Mouse (Mus musculus): ENCODE results near the gene Sap30.
"Not testable (repeated sequence)": the region's sequence is repeated elsewhere in the genome, so short reads cannot be mapped to it uniquely, and the experiment has no call there.

The Sap30 gene

DNA sequence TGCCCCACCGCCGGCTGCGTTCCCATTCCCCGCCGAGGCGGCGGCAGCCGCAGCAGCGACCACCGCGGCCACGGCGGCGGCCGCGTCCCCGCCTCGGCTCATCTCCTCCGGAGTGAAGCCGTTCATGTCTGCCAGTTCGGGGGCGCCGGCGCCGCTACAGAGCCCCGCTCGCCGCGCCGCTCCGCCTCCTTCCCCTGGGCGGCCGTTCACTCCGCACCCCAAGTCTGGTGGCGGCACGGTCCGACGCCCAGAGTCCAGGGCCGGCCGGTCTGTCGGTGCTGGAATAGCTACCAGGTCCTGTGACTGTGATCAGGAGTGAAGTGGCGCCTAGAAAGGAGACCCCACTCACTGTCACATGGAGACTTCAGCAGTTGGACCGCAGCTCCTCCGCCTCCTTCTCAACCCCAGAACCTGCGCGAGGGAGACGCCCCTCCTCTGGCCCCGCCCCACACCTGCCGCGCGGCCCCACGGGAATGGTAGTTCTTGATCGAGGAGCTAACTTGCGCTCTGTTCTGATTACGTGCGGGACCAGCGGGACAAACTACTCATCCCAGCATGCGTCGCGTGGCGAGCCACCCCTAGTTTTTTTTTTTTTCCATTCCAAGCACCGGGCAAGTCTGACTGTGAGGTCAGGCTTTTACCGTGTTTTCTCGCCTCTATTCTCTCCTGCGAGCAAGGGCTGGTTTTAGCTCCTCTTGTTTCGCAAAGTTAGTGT lies at the start of gene Sap30:
Gene Sap30 (minus strand): TSS at position 420 of the 715 bp plus-strand sequence.
- peak; percentile 98 for DNase-seq

GRCm38 (mm10) chr8:57536167-57536566 lies 48.5 kb upstream of the Sap30 start:
- DNase-seq: no peak

- no peak for DNase-seq
These were observed 46.8 kb upstream of the Sap30 start for GRCm38 (mm10) chr8:57534495-57534894.

DNA sequence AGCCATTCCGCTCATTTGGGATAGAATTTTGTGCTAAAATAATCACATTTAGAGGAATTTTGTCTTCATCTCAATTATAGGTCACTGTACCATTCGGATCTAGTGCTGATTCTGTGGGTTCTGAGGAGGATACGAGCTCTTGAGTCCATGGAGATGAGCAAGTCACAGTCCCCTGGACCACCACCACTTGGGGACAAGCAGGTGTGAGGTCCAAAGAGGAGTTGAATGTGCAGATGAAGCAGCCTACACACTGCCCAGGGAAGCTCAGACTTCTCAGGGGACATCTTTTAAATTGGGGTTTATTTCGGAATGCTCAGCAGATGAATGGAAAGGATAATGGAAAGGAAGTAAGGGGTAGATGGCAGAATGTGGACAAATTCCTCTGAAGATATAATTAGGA lies 45.4 kb upstream of the Sap30 start:
- DNase-seq: no peak

DNA sequence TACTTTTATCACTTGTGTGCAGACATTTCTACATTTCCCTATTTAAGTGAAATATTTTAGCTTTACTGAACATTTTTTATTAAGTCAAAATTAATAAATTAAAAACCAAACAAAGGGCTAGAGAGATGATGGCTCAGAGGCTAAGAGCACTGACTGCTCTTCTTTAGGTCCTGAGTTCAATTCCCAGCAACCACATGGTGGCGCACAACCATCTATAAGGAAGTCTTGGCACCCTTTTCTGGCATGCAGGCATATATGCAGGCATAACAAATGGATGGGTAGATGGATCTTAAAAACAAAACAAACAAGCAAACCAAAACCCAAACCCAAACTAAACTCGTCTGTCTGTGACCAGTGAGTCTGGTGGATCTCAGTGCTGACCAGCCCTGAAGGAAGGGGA lies 44.6 kb upstream of the Sap30 start:
- DNase-seq: peak; percentile 56

- peak; percentile 86 for DNase-seq
These were observed 43.1 kb upstream of the Sap30 start for GRCm38 (mm10) chr8:57530666-57531349.

DNA sequence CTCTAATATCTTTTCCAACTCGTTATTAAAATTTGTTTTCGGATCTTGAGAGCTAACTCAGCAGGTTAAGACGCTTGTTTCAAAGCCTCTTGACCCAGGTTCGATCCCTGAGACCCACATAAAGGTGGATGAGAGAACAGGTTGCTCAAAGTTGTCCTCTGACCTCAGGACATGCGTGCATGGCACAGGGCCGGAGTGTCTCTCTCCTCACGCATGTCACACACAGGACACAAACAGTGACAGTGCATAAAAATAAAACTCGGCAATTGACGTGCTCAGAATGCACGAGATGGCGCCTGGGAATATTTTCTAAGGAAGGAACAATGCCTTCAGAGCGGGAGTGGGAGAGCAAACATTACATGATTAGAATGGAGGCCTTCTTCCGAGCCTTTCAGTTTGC lies 42.6 kb upstream of the Sap30 start:
- no peak for DNase-seq

DNA sequence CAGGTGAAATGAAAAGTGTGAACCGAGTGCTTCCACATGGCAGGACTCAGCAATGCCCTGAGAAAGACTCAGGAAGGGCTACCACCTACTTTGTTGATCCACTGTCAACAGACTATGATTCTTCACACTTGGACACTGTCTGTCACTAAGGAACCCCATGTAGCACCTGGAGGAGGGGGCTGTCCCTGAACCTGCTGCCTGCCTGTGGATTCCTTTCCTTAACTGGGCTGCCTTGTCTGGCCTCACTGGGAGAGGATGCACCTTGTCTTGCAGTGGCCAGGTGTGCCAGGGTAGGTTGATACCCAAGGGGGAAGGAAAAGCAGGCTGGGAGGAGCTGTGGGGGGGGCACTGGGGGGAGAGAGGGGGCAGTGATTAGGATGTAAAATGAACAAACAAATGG lies 40.4 kb upstream of the Sap30 start:
- DNase-seq: no peak

- DNase-seq: no peak
These were observed 32.6 kb upstream of the Sap30 start for GRCm38 (mm10) chr8:57520186-57520786.

DNA sequence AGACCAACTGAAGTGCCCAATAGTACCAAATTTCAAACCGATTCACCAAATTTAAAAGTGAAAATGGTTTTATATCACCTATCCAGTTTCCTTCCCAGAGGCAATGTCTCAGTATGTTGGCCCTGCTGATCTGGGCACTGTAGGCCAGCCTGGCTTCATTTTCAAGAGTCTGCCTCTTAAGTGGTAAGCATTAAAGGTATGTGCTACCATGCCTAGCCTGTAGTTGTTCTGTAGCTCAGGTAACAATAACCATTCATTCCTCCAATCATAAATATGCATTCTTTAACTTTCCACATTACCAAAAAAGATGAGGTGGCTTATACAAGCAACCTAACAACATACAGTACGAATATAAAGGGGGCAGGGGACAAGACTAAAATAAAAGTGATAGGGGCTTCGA lies 30.1 kb upstream of the Sap30 start:
- DNase-seq: no peak

GRCm38 (mm10) chr8:57516685-57517084 lies 29.0 kb upstream of the Sap30 start:
- DNase-seq: not testable (repeated sequence)

GRCm38 (mm10) chr8:57513178-57513661 lies 25.6 kb upstream of the Sap30 start:
- DNase-seq: not testable (repeated sequence)

DNA sequence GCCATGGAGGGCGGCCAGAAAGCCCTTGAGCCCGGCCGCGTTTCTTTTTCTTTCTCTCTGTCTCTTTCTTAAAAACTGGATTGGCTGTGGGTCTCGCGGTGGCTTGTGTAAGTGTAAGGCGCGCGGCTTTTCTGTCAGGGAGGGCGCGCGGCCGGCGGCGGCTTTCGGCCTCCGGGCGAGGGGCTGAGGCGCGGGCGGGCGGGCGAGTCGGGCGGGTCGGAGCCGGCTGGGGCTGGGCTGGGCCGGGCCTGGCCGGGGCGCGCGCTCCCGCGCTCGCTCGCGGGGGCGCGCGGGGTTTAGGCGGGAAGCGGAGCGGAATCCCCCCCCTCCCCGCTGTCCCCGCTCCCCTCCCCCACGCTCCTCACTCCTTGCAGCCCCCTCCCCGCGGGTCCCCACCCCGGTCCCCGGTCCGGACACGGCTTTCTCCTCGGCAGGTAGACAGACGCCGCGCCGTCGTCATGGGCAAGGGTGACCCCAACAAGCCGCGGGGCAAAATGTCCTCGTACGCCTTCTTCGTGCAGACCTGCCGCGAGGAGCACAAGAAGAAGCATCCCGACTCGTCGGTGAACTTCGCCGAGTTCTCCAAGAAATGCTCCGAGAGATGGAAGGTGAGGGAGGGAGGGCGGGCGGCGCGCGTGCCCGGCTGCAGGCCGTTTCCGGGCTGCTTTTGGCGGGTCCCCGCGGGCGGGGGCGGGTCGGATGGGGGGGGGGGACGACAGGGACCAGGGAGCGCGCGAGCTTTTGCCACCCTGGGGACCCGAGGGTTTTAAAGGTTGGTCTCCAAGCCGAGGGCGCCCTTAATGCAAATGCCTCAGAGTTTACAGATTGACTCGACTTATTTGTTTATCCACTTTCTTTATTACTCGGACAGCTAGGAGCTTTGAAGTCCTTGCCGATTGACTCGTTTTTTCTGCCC lies 24.7 kb upstream of the Sap30 start:
- peak; percentile 73 for DNase-seq

DNA sequence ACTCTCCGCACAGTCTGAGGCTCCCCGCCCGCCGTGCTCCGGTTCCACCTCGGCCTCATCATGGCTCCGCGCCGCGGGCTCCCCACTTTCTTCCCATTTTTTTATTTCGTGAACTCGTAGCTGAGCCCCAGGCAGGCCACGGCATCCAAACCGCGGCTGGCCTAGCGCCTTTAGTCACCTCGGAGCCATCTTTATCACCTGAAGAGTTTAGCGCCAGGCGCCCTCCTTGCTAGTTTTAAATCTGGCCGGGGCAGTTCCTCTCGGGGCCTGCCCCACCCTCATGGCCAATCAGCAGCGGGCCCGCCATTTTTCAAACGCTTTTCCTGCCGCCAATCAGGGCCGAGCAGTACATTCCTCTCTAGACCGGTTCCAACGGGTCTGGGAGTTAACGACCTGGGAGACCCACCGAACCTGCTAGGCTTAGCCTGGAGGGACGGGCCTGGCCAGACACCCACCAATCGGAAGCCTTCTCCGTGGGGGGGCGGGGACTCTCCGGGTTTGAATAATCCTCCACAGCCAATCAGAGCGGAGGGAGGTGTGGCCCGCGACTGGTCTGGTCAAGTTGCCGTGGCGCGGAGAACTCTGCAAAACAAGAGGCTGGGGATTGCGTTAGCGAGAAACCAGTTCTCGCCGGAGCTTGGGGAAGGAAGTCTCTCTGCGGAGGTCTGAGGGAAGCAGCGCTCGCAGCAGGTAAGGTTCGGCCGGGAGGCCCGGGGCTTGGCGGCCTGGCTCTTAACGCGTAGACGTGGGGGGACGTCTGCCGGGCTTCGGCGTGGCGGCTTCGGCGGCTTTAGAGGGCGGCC lies 23.9 kb upstream of the Sap30 start, which contains the start of gene Hmgb2:
Gene Hmgb2 (plus strand): TSS at position 592 of the 803 bp plus-strand sequence.
- DNase-seq: peak; percentile 99

DNA sequence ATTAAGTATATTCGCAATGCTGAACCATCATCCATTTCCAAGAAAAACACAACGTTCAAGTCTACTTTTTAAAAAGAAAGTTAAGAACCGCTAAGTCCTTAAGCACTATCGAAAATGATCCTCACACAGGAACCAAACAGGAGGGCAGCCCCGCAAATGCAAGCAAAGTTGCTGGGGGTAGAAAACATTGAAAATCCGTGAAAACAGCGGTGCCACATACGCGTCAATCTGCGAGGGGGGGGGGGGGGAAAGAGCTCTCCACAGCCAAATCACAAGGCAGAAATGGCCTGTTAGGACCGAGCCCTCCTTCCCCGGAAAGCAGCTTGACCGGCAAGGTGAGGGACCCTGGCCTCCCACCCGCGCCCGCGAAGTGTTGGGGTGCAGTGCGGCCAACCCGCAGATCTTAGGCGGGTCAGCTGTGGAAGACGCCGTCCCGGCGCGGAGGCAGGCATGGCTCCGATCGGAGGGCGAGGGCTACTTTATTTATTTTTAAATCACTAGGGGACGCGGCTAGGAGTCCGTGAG lies 23.2 kb upstream of the Sap30 start:
- no peak for DNase-seq

DNA sequence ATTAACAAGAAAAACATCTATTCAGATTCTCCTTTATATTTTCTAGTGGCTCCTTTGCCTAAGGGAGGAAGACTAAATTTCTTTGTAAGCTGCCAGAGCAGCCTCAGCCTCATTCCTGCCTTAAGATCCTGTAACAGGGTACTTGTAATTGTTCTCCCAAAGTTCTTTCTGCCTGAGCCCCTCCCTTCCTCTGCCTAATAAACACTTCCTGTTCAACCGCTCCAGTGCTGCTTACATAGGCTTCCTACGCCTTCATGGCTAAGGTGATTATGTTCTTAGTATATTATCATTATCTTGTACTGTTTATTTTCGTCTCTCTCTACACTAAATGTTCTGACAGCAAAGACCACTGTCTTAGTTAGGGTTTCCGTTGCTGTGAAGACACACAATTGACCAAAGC lies 21.0 kb upstream of the Sap30 start:
- DNase-seq: no peak

DNA sequence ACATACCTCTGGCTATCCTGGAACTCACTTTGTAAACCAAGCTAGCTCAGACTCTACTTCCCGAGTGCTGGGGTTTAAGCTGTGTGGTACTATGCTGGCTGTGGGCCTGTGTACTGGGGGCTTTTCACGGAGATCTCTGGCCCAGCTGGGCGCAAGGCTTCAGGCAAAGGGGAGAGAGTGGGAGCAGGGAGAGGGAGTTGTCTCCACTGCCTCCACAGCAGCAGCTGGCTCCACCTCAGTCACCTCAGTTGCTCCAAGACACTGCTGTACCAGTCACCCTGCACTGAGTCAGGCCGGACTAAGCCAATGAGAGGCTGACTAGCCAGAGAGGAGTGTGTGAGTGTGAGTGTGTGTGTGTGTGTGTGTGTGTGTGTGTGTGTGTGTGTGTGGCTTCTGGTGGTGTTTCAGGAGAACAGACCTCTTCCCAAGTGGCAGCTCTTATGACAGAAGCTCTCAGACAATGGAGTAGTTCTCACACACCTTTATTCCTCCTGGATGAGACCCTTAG lies 19.9 kb upstream of the Sap30 start:
- no peak for DNase-seq

DNA sequence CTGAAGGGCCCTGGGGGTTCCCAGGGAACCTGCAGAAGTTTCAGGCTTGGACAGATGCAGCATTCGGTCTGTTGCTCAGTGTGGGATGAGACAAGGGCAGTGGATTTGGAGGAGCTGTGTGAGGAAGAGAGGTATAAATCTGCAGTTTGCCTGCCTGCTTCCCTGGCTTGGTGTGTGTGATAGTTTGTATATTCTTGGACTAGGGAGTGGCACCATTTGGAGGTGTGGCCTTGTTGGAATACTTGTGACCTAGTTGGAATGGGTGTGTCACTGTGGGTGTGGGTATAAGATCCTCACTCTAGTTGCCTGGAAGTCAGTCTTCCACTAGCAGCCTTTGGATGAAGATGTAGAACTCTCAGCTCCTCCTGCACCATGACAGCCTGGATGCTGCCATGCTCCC lies 17.8 kb upstream of the Sap30 start:
- DNase-seq: not testable (repeated sequence)

DNA sequence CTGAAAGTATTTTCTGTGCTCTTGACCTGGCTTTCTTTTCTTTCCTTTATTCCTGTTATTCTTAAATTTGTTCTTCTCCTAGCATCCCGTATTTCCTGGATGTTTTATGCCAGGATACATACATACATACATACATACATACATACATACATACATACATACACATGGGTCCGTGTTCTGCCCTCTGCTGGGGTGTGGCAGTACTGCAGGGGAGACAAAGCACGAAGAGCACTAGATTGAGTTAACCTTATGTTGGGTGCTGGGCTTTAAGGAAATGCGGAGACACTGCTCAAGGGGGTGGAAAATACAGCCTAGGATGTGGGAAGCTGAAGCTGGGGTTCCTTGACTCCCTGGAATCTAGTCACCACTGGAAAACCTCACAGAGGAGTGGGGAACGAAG lies 16.0 kb upstream of the Sap30 start:
- DNase-seq: peak; percentile 92

- DNase-seq: no peak
These were observed 11.3 kb upstream of the Sap30 start for GRCm38 (mm10) chr8:57498847-57499511.

- no peak for DNase-seq
These were observed 10.8 kb upstream of the Sap30 start for GRCm38 (mm10) chr8:57498494-57498846.
